Comparison of ENCODE assay signal across 17 mouse cellular contexts in genomic region chr16:91300641-91301441, GRCm38 (mm10). TPM values are rescaled to one million over a fixed set of nuclear protein-coding genes. Genes with fewer than 3 reads are reported as not detected.
A peak's percentile ranks its signal among the peaks of the same experiment; 100 is the strongest.
DNase-seq lines count a peak whose midpoint lies in the region; ATAC-seq and TF ChIP-seq lines count a peak whose summit lies in the region.
"Had no signal": no experiment of that assay in that cellular context is flagged by ENCODE, and none has a peak within 500 bp of the region (broad histone marks: within the 10 kb centered on the region; RNA-seq: fewer than 3 reads in every experiment).

No protein-coding gene starts in this region.

- H3K9me3 ChIP-seq in embryonic facial prominence, embryonic 12.5 days: no peaks in the 10 kb centered on the region
- H3K9me3 ChIP-seq in forebrain, embryonic 12.5 days: no peaks in the 10 kb centered on the region
- H3K9me3 ChIP-seq in hindbrain, embryonic 14.5 days (ENCODE audit: control insufficient read depth, low read length): no peaks in the 10 kb centered on the region
- H3K9me3 ChIP-seq in midbrain, embryonic 16.5 days (replicated peaks; ENCODE audit: control insufficient read depth, low read length, poor library complexity, severe bottlenecking): no peaks in the 10 kb centered on the region
- H3K9me3 ChIP-seq: heart, embryonic 10.5 days; limb, embryonic 15.5 days had no signal

- WGBS in embryonic facial prominence, embryonic 12.5 days: 28% methylated on average over 16 of the region's 16 CpGs
- 9% methylated on average over 16 of the region's 16 CpGs for WGBS in forebrain, embryonic 12.5 days
- WGBS in hindbrain, embryonic 14.5 days: 9% methylated on average over 16 of the region's 16 CpGs
- WGBS in midbrain, embryonic 16.5 days: 5% methylated on average over 16 of the region's 16 CpGs
- 47% methylated on average over 16 of the region's 16 CpGs for WGBS in kidney, adult 2 months

- no peak overlapping the region for H3K27ac ChIP-seq in embryonic facial prominence, embryonic 12.5 days
- H3K27ac ChIP-seq in forebrain, embryonic 12.5 days: no peak overlapping the region
- H3K27ac ChIP-seq in hindbrain, embryonic 14.5 days: no peak overlapping the region
- no peak overlapping the region for H3K27ac ChIP-seq in midbrain, embryonic 16.5 days (ENCODE audit: low read length)
- H3K27ac ChIP-seq in kidney, adult 2 months (ENCODE audit: insufficient read depth, low read depth, low read length): no peak overlapping the region
- H3K27ac ChIP-seq: heart, embryonic 10.5 days; limb, embryonic 15.5 days had no signal

- DNase-seq in hindbrain, embryonic 14.5 days (ENCODE audit: low spot score): no peak
- no peak for DNase-seq in lung, postnatal 10 days
- no peak for DNase-seq in kidney, adult 2 months
- no peak for DNase-seq in right cerebral cortex, adult 18-20 months
- DNase-seq in urinary bladder, postnatal 10 days (ENCODE audit: low spot score): no peak
- DNase-seq: cerebellum, adult 11-12 months; heart, postnatal 36 days; kidney, adult 9 months; lung, adult 2 months; thymus, adult 18-20 months had no signal

- TF ChIP-seq POLR2A in kidney, adult 2 months (IDR thresholded peaks at IDR 0.05; ENCODE audit: low read depth, low read length): no peak

- no peak overlapping the region for H3K9ac ChIP-seq in embryonic facial prominence, embryonic 12.5 days
- no peak overlapping the region for H3K9ac ChIP-seq in forebrain, embryonic 12.5 days
- no peak overlapping the region for H3K9ac ChIP-seq in hindbrain, embryonic 14.5 days
- no peak overlapping the region; the same call in 1 of the 2 replicates for H3K9ac ChIP-seq in midbrain, embryonic 16.5 days (ENCODE audit: low read depth, low read length)
- H3K9ac ChIP-seq: limb, embryonic 15.5 days had no signal

- peaks cover 65% of the 10 kb centered on the region for H3K27me3 ChIP-seq in embryonic facial prominence, embryonic 12.5 days
- H3K27me3 ChIP-seq in forebrain, embryonic 12.5 days: peaks cover 99% of the 10 kb centered on the region
- H3K27me3 ChIP-seq in hindbrain, embryonic 14.5 days (ENCODE audit: control insufficient read depth, insufficient read depth, low read length): peaks cover 94% of the 10 kb centered on the region
- H3K27me3 ChIP-seq in midbrain, embryonic 16.5 days (ENCODE audit: control insufficient read depth, insufficient read depth, low read depth, low read length): peaks cover 35% of the 10 kb centered on the region
- no peaks in the 10 kb centered on the region for H3K27me3 ChIP-seq in kidney, adult 2 months (replicated peaks; ENCODE audit: control insufficient read depth, insufficient read depth, low read length)

- ATAC-seq in embryonic facial prominence, embryonic 12.5 days (ENCODE audit: insufficient number of reproducible peaks, insufficient read depth, low FRiP score, low TSS enrichment): no peak
- ATAC-seq in forebrain, embryonic 12.5 days (ENCODE audit: low FRiP score): peak; percentile 19
- no peak for ATAC-seq in hindbrain, embryonic 14.5 days (ENCODE audit: low FRiP score)
- peak; percentile 43; the same call in 1 of the 2 replicates for ATAC-seq in midbrain, embryonic 16.5 days
- ATAC-seq: CD4-positive, CD25-positive, alpha-beta regulatory T cell, adult 4 months had no signal

- TF ChIP-seq CTCF in kidney, adult 2 months (conservative IDR thresholded peaks at IDR 0.05; ENCODE audit: insufficient read depth, insufficient read length, low read depth, low read length): no peak

- H3K36me3 ChIP-seq in embryonic facial prominence, embryonic 12.5 days: no peaks in the 10 kb centered on the region
- H3K36me3 ChIP-seq in forebrain, embryonic 12.5 days (replicated peaks): no peaks in the 10 kb centered on the region
- no peaks in the 10 kb centered on the region for H3K36me3 ChIP-seq in hindbrain, embryonic 14.5 days (replicated peaks; ENCODE audit: control insufficient read depth, insufficient read depth)
- no peaks in the 10 kb centered on the region for H3K36me3 ChIP-seq in midbrain, embryonic 16.5 days (ENCODE audit: control insufficient read depth, insufficient read depth, low read length)
- H3K36me3 ChIP-seq in kidney, adult 2 months (ENCODE audit: control insufficient read depth, insufficient read depth, low read length): no peaks in the 10 kb centered on the region
- H3K36me3 ChIP-seq: heart, embryonic 10.5 days; limb, embryonic 15.5 days had no signal

- no peak overlapping the region for H3K4me3 ChIP-seq in embryonic facial prominence, embryonic 12.5 days
- H3K4me3 ChIP-seq in forebrain, embryonic 12.5 days (replicated peaks): peak overlapping the region; percentile 19; the same call in 1 of the 2 replicates
- H3K4me3 ChIP-seq in hindbrain, embryonic 14.5 days (replicated peaks; ENCODE audit: low read length): peak overlapping the region; percentile 13; the same call in 1 of the 2 replicates
- H3K4me3 ChIP-seq in midbrain, embryonic 16.5 days (ENCODE audit: low read depth, low read length): peak overlapping the region; percentile 17
- no peak overlapping the region for H3K4me3 ChIP-seq in kidney, adult 2 months (ENCODE audit: insufficient read depth, low read depth, low read length)
- H3K4me3 ChIP-seq: heart, embryonic 10.5 days; limb, embryonic 15.5 days; myocyte had no signal

- no peaks in the 10 kb centered on the region for H3K4me1 ChIP-seq in embryonic facial prominence, embryonic 12.5 days
- peaks cover 68% of the 10 kb centered on the region for H3K4me1 ChIP-seq in forebrain, embryonic 12.5 days
- peaks cover 16% of the 10 kb centered on the region for H3K4me1 ChIP-seq in hindbrain, embryonic 14.5 days (replicated peaks; ENCODE audit: control insufficient read depth, insufficient read depth, low read length)
- peaks cover 12% of the 10 kb centered on the region for H3K4me1 ChIP-seq in midbrain, embryonic 16.5 days (ENCODE audit: control insufficient read depth, insufficient read depth, low read length)
- no peaks in the 10 kb centered on the region for H3K4me1 ChIP-seq in kidney, adult 2 months (ENCODE audit: control insufficient read depth, insufficient read depth, low read length)
- H3K4me1 ChIP-seq: heart, embryonic 10.5 days had no signal

- 0 out of 2 replicates have a peak overlapping the region, but pooled peaks have one; percentile 7 for H3K4me2 ChIP-seq in embryonic facial prominence, embryonic 12.5 days (replicated peaks)
- peak overlapping the region; percentile 42 for H3K4me2 ChIP-seq in forebrain, embryonic 12.5 days
- peak overlapping the region; percentile 40 for H3K4me2 ChIP-seq in hindbrain, embryonic 14.5 days (replicated peaks)
- H3K4me2 ChIP-seq in midbrain, embryonic 16.5 days (ENCODE audit: low read length): peak overlapping the region; percentile 44
- H3K4me2 ChIP-seq: limb, embryonic 15.5 days had no signal

RNA-seq across cellular contexts. Expression of gene Olig1, which starts 31.3 kb away (rescaled TPM):
- polyA plus RNA-seq in embryonic facial prominence, embryonic 12.5 days (2016; fragmentation: Nextera tagmentation; extraction: Ambion mirVana): 1.9 and 5.0 TPM in 2 replicates
- polyA plus RNA-seq in forebrain, embryonic 12.5 days (2016; fragmentation: Nextera tagmentation; extraction: Ambion mirVana): 9.9 and 11.8 TPM in 2 replicates
- 93.4 and 118 TPM in 2 replicates for polyA plus RNA-seq in hindbrain, embryonic 14.5 days (2014; fragmentation: Nextera tagmentation; extraction: Ambion mirVana)
- 94.2 and 131 TPM in 2 replicates for polyA plus RNA-seq in midbrain, embryonic 16.5 days (2015; fragmentation: Nextera tagmentation; extraction: Ambion mirVana)
- polyA plus RNA-seq in kidney, adult 2 months (2012; rRNA removed): 0.17 and 0.23 TPM in 2 replicates
- polyA plus RNA-seq: CD4-positive, CD25-positive, alpha-beta regulatory T cell, adult 4 months; myocyte had no signal

Comparison
In these comparisons a context has a peak if more than half of its experiments do, and no peak if none do; other contexts are left out.
1. ATAC-seq: peak in forebrain, embryonic 12.5 days (single experiment) and midbrain, embryonic 16.5 days (single experiment); none in embryonic facial prominence, embryonic 12.5 days (single experiment) and hindbrain, embryonic 14.5 days (single experiment).
2. H3K4me3 ChIP-seq: peak in forebrain, embryonic 12.5 days (single experiment), hindbrain, embryonic 14.5 days (single experiment) and midbrain, embryonic 16.5 days (single experiment); none in embryonic facial prominence, embryonic 12.5 days (single experiment) and kidney, adult 2 months (single experiment).
3. Peak in every context shown above with its lines, with median percentiles within 50 percentile points of each other: H3K4me2 ChIP-seq.